Mouse (Mus musculus): ENCODE results near the gene Eif3b.

GRCm38 (mm10) chr5:140405126-140405525, 14.0 kb upstream of the Eif3b start:
- TF ChIP-seq USF1 (IDR thresholded peaks at IDR 0.05; ENCODE audit: low read depth) = no peak
- TF ChIP-seq CTCF (IDR thresholded peaks at IDR 0.05; ENCODE audit: control insufficient read depth, insufficient read depth, insufficient read length) = no peak
- no peak for TF ChIP-seq MYOG (IDR thresholded peaks at IDR 0.05; ENCODE audit: control insufficient read depth, extremely low read depth, insufficient read length)
